Mouse (Mus musculus) testis, adult 2 months (tissue): Measurements from ENCODE around the gene Rnf26. TPM values are rescaled to one million over a fixed set of nuclear protein-coding genes. Genes with fewer than 3 reads are reported as not detected.

Source experiments
- H3K27ac ChIP-seq: fragments of 200-500 bp; 2 replicates; pipeline ENCODE4 v1.5.1; 2012; ENCODE audit warnings: low read depth, low read length; ENCODE audit not compliant: control insufficient read depth, insufficient read depth
- H3K27me3 ChIP-seq: fragments of 200-500 bp; 2 replicates; pipeline ENCODE4 v1.6.1; 2012; ENCODE audit warnings: mild to moderate bottlenecking, low read length, moderate library complexity; ENCODE audit not compliant: control insufficient read depth, insufficient read depth
- H3K36me3 ChIP-seq: fragments of 200-500 bp; 2 replicates; pipeline ENCODE4 v1.6.1; 2012; ENCODE audit warnings: mild to moderate bottlenecking, low read length; ENCODE audit not compliant: control insufficient read depth, insufficient read depth
- H3K4me1 ChIP-seq: fragments of 200-500 bp; 2 replicates; pipeline ENCODE4 v1.6.1; 2012; ENCODE audit warnings: low read length; ENCODE audit not compliant: control insufficient read depth, insufficient read depth
- H3K4me3 ChIP-seq: fragments of 200-500 bp; 2 replicates; pipeline ENCODE4 v1.5.1; 2012; ENCODE audit warnings: low read depth, mild to moderate bottlenecking, low read length, moderate library complexity, mixed read lengths; ENCODE audit not compliant: control insufficient read depth
- CTCF ChIP-seq: fragments of 200-500 bp; IDR thresholded peaks from 2 replicates; pipeline ENCODE4 v1.5.1; 2012; ENCODE audit warnings: low read depth, mild to moderate bottlenecking, inconsistent platforms, low read length, moderate library complexity; ENCODE audit not compliant: control insufficient read depth, insufficient read depth, insufficient replicate concordance
- POLR2A ChIP-seq: fragments of 200-500 bp; IDR thresholded peaks from 2 replicates; pipeline ENCODE4 v1.6.1; 2012; ENCODE audit warnings: low read depth, mild to moderate bottlenecking, inconsistent platforms, low read length, moderate library complexity; ENCODE audit not compliant: control insufficient read depth
- polyA plus RNA-seq: library from polyadenylated mRNA; depleted of rRNA; stranded (reverse); fragments of >200 nt; gene quantifications from 2 replicates; pipeline ENCODE4 v1.2.3, GENCODE M21; 2012

Gene Rnf26
- polyA plus RNA-seq, 1 experiment: 37.5 TPM

DNA sequence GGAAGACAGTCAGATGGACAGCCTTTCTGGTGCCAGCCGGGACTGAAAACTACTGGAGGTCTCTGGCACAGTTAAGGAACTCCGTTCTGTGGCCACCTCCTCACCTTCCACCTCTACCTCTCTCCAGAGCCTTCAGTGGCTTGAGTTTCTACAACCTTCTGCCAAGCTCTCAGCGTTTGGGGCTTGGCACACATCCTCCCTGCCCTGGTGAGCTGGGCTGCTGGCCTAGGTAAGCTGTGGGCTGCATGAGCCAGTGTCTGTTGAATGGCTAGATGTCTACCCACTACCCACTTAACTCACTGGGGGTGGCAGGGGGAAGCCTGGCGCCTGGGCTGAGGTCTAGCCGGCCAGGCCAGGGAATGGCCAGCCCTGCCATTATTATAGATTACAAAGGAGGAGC is 40.2 kb downstream of the Rnf26 start:
- no peak overlapping the region; the same call in 1 of the 2 replicates for H3K4me3 ChIP-seq
- no peaks in the 10 kb centered on the region for H3K27me3 ChIP-seq
- TF ChIP-seq CTCF (no peak), POLR2A (no peak)
- peaks cover 7% of the 10 kb centered on the region for H3K4me1 ChIP-seq
- H3K27ac ChIP-seq: no peak overlapping the region
- H3K36me3 ChIP-seq: no peaks in the 10 kb centered on the region

DNA sequence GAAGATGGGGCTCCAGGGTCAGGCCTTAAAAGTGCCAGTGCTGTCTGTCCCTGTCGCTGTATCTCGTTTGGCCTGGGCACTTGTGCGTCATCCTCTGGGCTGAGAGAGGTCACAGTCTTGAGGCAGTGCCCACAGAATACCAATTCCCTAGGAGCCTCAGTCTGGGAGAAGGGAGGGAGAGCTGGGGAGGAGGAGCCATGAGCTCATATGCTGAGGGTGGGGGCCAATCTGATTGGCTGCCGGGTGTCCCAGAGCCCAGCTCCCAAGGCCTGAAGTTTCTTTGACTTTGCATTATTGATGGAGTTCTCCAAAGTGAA is 40.8 kb downstream of the Rnf26 start:
- Histone ChIP-seq H3K4me3 (peak overlapping the region; percentile 25), H3K27me3 (no peaks in the 10 kb centered on the region), H3K4me1 (peaks cover 4% of the 10 kb centered on the region), H3K27ac (0 out of 2 replicates have a peak overlapping the region, but pooled peaks have one; percentile 10), H3K36me3 (no peaks in the 10 kb centered on the region)
- TF ChIP-seq CTCF (no peak), POLR2A (no peak)

DNA sequence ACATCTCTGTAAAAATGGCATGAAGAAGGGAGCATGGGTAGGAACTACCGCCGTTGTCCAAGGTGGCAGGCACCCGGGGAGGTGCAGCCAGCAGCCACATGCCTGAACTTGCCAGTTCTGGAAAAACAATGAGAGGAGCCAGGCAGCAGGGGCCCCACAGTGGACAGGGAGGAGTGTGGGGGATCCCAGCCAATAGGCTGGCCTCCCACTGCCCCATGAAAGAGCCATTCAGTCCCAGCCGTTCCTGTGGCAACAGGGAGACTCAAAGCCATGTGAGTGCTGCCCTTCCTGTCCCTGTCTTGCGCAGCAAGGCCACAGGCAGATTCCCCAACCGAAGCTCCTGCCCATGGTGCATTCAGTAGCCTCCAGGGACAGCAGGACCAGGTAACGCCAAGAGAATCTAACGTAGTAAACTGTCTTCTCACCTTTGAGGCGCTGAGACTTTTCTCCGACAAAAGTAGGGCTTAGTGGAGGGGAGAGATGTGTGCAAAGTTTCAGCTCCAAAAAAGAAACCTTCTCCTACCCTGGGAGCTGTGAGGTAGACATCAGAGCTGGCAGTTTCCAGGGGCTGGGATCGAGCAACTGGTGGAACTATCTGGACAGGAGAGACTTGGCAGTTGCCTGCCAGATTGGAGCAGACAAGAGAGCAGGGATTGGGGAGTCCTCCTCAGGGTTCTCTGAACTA is 41.3 kb downstream of the Rnf26 start:
- Histone ChIP-seq H3K27ac (0 out of 2 replicates have a peak overlapping the region, but pooled peaks have one; percentile 10), H3K4me3 (peak overlapping the region; percentile 25; the same call in 1 of the 2 replicates), H3K36me3 (no peaks in the 10 kb centered on the region), H3K4me1 (peaks cover 8% of the 10 kb centered on the region), H3K27me3 (no peaks in the 10 kb centered on the region)
- TF ChIP-seq POLR2A: no peak
- TF ChIP-seq CTCF: no peak

DNA sequence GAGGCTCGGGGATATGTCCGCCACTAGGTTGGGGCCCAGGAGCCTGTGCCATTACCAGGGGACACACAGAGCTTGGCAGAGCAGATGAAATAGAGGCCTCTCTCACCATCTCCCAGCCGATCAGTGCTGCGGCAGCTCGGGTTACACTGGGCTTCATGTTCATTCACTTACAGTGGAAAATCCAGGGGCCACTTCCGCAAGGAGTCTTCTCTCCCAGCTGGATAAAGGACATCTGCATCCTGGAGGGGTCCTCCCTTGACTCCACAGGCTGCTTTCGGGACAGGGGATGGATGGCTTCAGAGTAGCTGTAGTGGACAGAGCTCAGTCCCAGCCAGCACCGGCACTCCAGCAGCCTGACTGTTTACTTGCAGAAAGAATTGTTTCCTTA is 42.5 kb downstream of the Rnf26 start:
- H3K27ac ChIP-seq: no peak overlapping the region
- H3K36me3 ChIP-seq: no peaks in the 10 kb centered on the region
- TF ChIP-seq CTCF (no peak), POLR2A (no peak)
- H3K4me3 ChIP-seq: no peak overlapping the region
- H3K27me3 ChIP-seq: no peaks in the 10 kb centered on the region
- peaks cover 9% of the 10 kb centered on the region for H3K4me1 ChIP-seq

- Histone ChIP-seq H3K27ac (no peak overlapping the region), H3K4me3 (peak overlapping the region; percentile 66), H3K27me3 (no peaks in the 10 kb centered on the region), H3K4me1 (peaks cover 9% of the 10 kb centered on the region), H3K36me3 (no peaks in the 10 kb centered on the region)
- TF ChIP-seq CTCF: no peak
- TF ChIP-seq POLR2A: no peak
Measured at GRCm38 (mm10) chr9:44070113-44070843, 43.0 kb downstream of the Rnf26 start.

- H3K27me3 ChIP-seq: no peaks in the 10 kb centered on the region
- H3K27ac ChIP-seq: no peak overlapping the region
- peak overlapping the region; percentile 75 for H3K4me3 ChIP-seq
- H3K36me3 ChIP-seq: no peaks in the 10 kb centered on the region
- TF ChIP-seq POLR2A (no peak), CTCF (no peak)
- peaks cover 9% of the 10 kb centered on the region for H3K4me1 ChIP-seq
Measured at GRCm38 (mm10) chr9:44069252-44069651, 44.1 kb downstream of the Rnf26 start.

DNA sequence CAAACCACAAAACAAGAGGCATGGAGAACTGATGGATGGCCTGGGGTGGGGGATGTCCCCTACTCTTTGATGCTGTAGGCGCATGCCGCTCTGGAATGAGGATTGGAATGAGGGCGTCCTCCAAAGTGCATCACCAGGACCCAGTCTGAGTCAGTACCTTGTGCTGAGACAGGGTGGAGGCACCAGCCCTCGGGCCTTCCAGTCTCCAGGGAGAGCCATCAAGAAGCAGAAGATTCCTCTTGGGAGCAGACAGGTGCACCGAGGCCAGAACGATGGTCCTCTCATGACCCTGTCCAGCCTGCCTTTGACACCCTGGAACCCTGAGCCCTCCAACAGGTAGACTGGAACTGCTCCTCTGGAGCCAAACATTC is 45.4 kb downstream of the Rnf26 start:
- Histone ChIP-seq H3K27me3 (no peaks in the 10 kb centered on the region), H3K4me3 (peak overlapping the region; percentile 99), H3K36me3 (no peaks in the 10 kb centered on the region), H3K4me1 (peaks cover 9% of the 10 kb centered on the region), H3K27ac (no peak overlapping the region)
- TF ChIP-seq CTCF (no peak), POLR2A (no peak)
